Mouse (Mus musculus) midbrain, embryonic 13.5 days (tissue): ENCODE results near the gene 2810004N23Rik. TPM values are rescaled to one million over a fixed set of nuclear protein-coding genes. Genes with fewer than 3 reads are reported as not detected.

ENCODE experiments used
- ATAC-seq: fragments of 200-750 bp; cut with Nextera tagmentation; 2 replicates; pipeline ENCODE4 v1.8.0; 2017; ENCODE audit warnings: mild to moderate bottlenecking, moderate TSS enrichment, moderate library complexity
- H3K27ac ChIP-seq: fragments of 300-500 bp; sonication (generic); 2 replicates; pipeline ENCODE4 v1.5.1; 2015; ENCODE audit warnings: inconsistent platforms, mild to moderate bottlenecking, moderate library complexity
- H3K27me3 ChIP-seq: fragments of 300-500 bp; sonication (generic); 2 replicates; pipeline ENCODE4 v1.6.1; 2015; ENCODE audit warnings: mild to moderate bottlenecking, inconsistent platforms
- H3K36me3 ChIP-seq: fragments of 300-500 bp; sonication (generic); 2 replicates; pipeline ENCODE4 v1.6.1; 2015; ENCODE audit warnings: mild to moderate bottlenecking, inconsistent platforms
- H3K4me1 ChIP-seq: fragments of 300-500 bp; sonication (generic); replicated peaks from 2 replicates; pipeline ENCODE4 v1.6.1; 2015; ENCODE audit warnings: inconsistent platforms
- H3K4me2 ChIP-seq: fragments of 300-500 bp; sonication (generic); replicated peaks from 2 replicates; pipeline ENCODE4 v1.6.1; 2015; ENCODE audit warnings: moderate library complexity, mild to moderate bottlenecking, inconsistent platforms
- H3K4me3 ChIP-seq: fragments of 300-500 bp; sonication (generic); replicated peaks from 2 replicates; pipeline ENCODE4 v1.5.1; 2015; ENCODE audit warnings: mild to moderate bottlenecking, inconsistent platforms
- H3K9ac ChIP-seq: fragments of 300-500 bp; sonication (generic); replicated peaks from 2 replicates; pipeline ENCODE4 v1.6.1; 2015; ENCODE audit warnings: mild to moderate bottlenecking, inconsistent platforms
- H3K9me3 ChIP-seq: fragments of 300-500 bp; sonication (generic); 2 replicates; pipeline ENCODE4 v1.6.1; 2016; ENCODE audit warnings: mild to moderate bottlenecking, inconsistent platforms
- WGBS: fragments of 180-500 bp; shearing (Covaris S2); methylation state at CpG from one replicate; pipeline ENCODE4 v1.1.7; 2015; 5-methylcytosine and 5-hydroxymethylcytosine counted together
- polyA plus RNA-seq: library from polyadenylated mRNA; unstranded; fragments of >200 nt; fragmentation: Nextera tagmentation; extraction: Ambion mirVana; gene quantifications from 2 replicates; pipeline ENCODE4 v1.2.1, GENCODE M21; 2015

2810004N23Rik gene
- polyA plus RNA-seq, 1 experiment from 2014 or later: 37.4 TPM

DNA sequence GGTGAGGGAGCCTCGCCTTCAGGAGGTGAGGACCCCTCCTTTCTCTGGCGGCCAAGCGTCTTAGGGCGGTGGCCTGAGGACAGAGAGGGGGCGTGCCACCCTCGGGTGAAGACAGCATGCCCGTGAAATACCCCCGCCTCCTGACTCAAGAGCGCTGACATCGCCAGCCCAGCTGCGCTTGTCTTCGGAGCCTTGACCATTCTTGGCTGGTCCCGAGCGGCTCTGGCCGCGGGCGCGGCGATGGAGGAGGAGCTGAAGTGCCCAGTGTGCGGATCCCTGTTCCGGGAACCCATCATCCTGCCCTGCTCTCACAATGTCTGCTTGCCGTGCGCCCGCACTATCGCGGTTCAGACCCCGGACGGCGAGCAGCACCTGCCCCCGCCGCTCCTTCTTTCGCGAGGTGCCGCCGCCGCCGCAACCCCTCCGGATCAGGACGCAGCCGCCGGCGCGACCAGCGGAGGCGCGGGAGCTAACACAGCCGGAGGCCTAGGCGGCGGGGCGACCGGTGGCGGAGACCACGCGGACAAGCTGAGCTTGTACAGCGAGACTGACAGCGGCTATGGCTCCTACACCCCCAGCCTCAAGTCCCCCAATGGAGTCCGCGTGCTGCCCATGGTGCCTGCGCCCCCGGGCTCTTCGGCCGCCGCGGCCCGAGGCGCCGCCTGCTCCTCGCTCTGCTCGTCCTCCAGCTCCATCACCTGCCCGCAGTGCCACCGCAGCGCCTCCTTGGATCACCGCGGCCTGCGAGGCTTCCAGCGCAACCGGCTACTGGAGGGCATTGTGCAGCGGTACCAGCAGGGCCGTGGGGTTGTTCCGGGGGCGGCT is 69.0 kb downstream of the 2810004N23Rik start:
- Histone ChIP-seq H3K9me3 (no peaks in the 10 kb centered on the region), H3K4me2 (peak overlapping the region; percentile 82), H3K4me1 (peaks cover 62% of the 10 kb centered on the region), H3K4me3 (peak overlapping the region; percentile 87), H3K36me3 (no peaks in the 10 kb centered on the region; the same call in 1 of the 2 replicates), H3K27me3 (peaks cover 56% of the 10 kb centered on the region), H3K27ac (peak overlapping the region; percentile 94), H3K9ac (peak overlapping the region; percentile 86)
- peak; percentile 31 for ATAC-seq
- under 1% methylated on average over 81 of the region's 81 CpGs for WGBS

- peak overlapping the region; percentile 86 for H3K9ac ChIP-seq
- H3K27me3 ChIP-seq: peaks cover 56% of the 10 kb centered on the region
- H3K9me3 ChIP-seq: no peaks in the 10 kb centered on the region
- peak; percentile 79 for ATAC-seq
- under 1% methylated on average over 49 of the region's 51 CpGs for WGBS
- no peaks in the 10 kb centered on the region; the same call in 1 of the 2 replicates for H3K36me3 ChIP-seq
- peak overlapping the region; percentile 87 for H3K4me3 ChIP-seq
- H3K27ac ChIP-seq: peak overlapping the region; percentile 94
- peak overlapping the region; percentile 82 for H3K4me2 ChIP-seq
- H3K4me1 ChIP-seq: peaks cover 61% of the 10 kb centered on the region
These were observed 69.7 kb downstream of the 2810004N23Rik start for GRCm38 (mm10) chr8:124793172-124793651.

GRCm38 (mm10) chr8:124792708-124793107 is 70.2 kb downstream of the 2810004N23Rik start, which contains the start of gene Trim67:
Gene Trim67 (plus strand): TSS chr8:124793092.
- WGBS: under 1% methylated on average over 37 of the region's 39 CpGs

GRCm38 (mm10) chr8:124792186-124792585 is 70.7 kb downstream of the 2810004N23Rik start:
- Histone ChIP-seq H3K27me3 (peaks cover 55% of the 10 kb centered on the region), H3K27ac (peak overlapping the region; percentile 94), H3K9me3 (no peaks in the 10 kb centered on the region), H3K9ac (peak overlapping the region; percentile 71), H3K36me3 (no peaks in the 10 kb centered on the region), H3K4me1 (peaks cover 53% of the 10 kb centered on the region), H3K4me2 (peak overlapping the region; percentile 82), H3K4me3 (peak overlapping the region; percentile 87)
- 1% methylated on average over 32 of the region's 32 CpGs for WGBS
- ATAC-seq: peak; percentile 34

More at GRCm38 (mm10) chr8:124792708-124793107, 70.2 kb downstream of the 2810004N23Rik start, which contains the start of gene Trim67:
- ATAC-seq: peak; percentile 93
- peak within 1 kb of the TSS; percentile 86 for H3K9ac ChIP-seq
- H3K36me3 ChIP-seq: no peaks in the 10 kb centered on the region; the same call in 1 of the 2 replicates
- no peaks in the 10 kb centered on the region for H3K9me3 ChIP-seq
- H3K27me3 ChIP-seq: peaks cover 56% of the 10 kb centered on the region
- peak within 1 kb of the TSS; percentile 87 for H3K4me3 ChIP-seq
- H3K4me2 ChIP-seq: peak within 1 kb of the TSS; percentile 82
- peak within 1 kb of the TSS; percentile 94 for H3K27ac ChIP-seq
- peaks cover 57% of the 10 kb centered on the region for H3K4me1 ChIP-seq

- H3K4me1 ChIP-seq: peaks cover 49% of the 10 kb centered on the region
- H3K27me3 ChIP-seq: peaks cover 54% of the 10 kb centered on the region
- H3K9ac ChIP-seq: peak overlapping the region; percentile 71
- 40% methylated on average over 4 of the region's 4 CpGs for WGBS
- no peaks in the 10 kb centered on the region for H3K36me3 ChIP-seq
- no peak for ATAC-seq
- no peaks in the 10 kb centered on the region for H3K9me3 ChIP-seq
- peak overlapping the region; percentile 94 for H3K27ac ChIP-seq
- H3K4me3 ChIP-seq: peak overlapping the region; percentile 87
- peak overlapping the region; percentile 82 for H3K4me2 ChIP-seq
These were observed 71.2 kb downstream of the 2810004N23Rik start for GRCm38 (mm10) chr8:124791751-124792150.

GRCm38 (mm10) chr8:124790676-124791075 is 72.2 kb downstream of the 2810004N23Rik start:
- H3K4me3 ChIP-seq: no peak overlapping the region
- 70% methylated on average over 4 of the region's 4 CpGs for WGBS
- H3K4me1 ChIP-seq: peaks cover 38% of the 10 kb centered on the region
- H3K27ac ChIP-seq: no peak overlapping the region
- no peak overlapping the region for H3K4me2 ChIP-seq
- no peaks in the 10 kb centered on the region for H3K36me3 ChIP-seq
- H3K9ac ChIP-seq: no peak overlapping the region
- H3K9me3 ChIP-seq: no peaks in the 10 kb centered on the region
- H3K27me3 ChIP-seq: peaks cover 51% of the 10 kb centered on the region
- no peak for ATAC-seq

Other genes with a start within 250 kb of the 2810004N23Rik start
- 15.7 and 18.1 TPM in 2 replicates for gene 2310022B05Rik, start 199.8 kb downstream of the 2810004N23Rik start, polyA plus RNA-seq
- 55.0 and 60.2 TPM in 2 replicates for gene Ttc13, start 141.1 kb downstream of the 2810004N23Rik start, polyA plus RNA-seq
- 32.6 and 33.3 TPM in 2 replicates for gene Arv1, start 141.0 kb downstream of the 2810004N23Rik start, polyA plus RNA-seq
- 0.40 and 0.43 TPM in 2 replicates for gene Fam89a, start 111.3 kb downstream of the 2810004N23Rik start, polyA plus RNA-seq
- 16.8 and 17.6 TPM in 2 replicates for gene Trim67, start 70.0 kb downstream of the 2810004N23Rik start, polyA plus RNA-seq
- gene Gnpat, start 87 bp downstream of the 2810004N23Rik start, polyA plus RNA-seq: 99.1 and 106 TPM in 2 replicates
- gene Exoc8, start 34.6 kb upstream of the 2810004N23Rik start, polyA plus RNA-seq: 11.8 and 14.4 TPM in 2 replicates
- gene Sprtn, start 34.8 kb upstream of the 2810004N23Rik start, polyA plus RNA-seq: 11.5 and 14.1 TPM in 2 replicates
- 18.0 TPM in 2 replicates for gene Egln1, start 86.2 kb upstream of the 2810004N23Rik start, polyA plus RNA-seq
- gene Tsnax, start 149.9 kb upstream of the 2810004N23Rik start, polyA plus RNA-seq: 180 and 193 TPM in 2 replicates
- 1.00 and 1.3 TPM in 2 replicates for gene Disc1, start 191.1 kb upstream of the 2810004N23Rik start, polyA plus RNA-seq